In the genomic region with DNA sequence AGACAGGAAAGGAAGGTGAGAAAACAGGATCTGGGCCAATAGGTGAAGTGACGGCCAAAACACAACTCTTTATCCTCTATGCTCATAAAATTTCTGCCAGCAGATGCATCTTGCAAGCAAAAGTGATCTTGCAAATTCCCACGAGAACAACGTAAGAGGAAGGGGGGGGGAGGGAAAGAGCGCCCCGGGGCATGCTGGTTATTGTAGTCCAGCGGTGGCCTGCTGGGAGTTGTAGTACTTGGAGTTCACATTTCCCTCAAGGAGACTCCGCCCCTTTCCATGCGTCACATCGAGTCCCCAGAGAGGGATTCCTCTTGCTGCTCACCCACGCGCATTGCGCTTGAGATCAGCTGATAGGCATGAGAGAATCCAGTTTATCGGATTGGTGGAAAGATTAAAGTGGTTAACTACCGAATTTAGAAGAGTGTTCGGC, we compare ENCODE assay signal across 8 mouse cellular contexts. TPM values are rescaled to one million over a fixed set of nuclear protein-coding genes. Genes with fewer than 3 reads are reported as not detected.
A peak's percentile ranks its signal among the peaks of the same experiment; 100 is the strongest.
DNase-seq lines count a peak whose midpoint lies in the region; ATAC-seq lines count a peak whose summit lies in the region.

No protein-coding gene starts in this region.

- intact Hi-C loops in gastrocnemius, postnatal 14 days (cut with DNase I; ENCODE audit: low total_unique reads), result no loop called here
- intact Hi-C loops in left cerebral cortex, postnatal 10 days (cut with DNase I), result no loop called here

- DNase-seq in adrenal gland, adult (ENCODE audit: inconsistent age in 2 of 2, low spot score in 1 of 2), result peak; percentile 96 to 98
- peak; percentile 100 for DNase-seq in embryo, embryonic 10.5 days (ENCODE audit: low spot score)
- peak; percentile 95 for DNase-seq in gastrocnemius, postnatal 14 days
- DNase-seq in left cerebral cortex, postnatal 10 days (ENCODE audit: extremely low spot score in 1 of 2, low spot score in 2 of 2), result peak; percentile 97 to 98
- DNase-seq in right cerebral cortex, postnatal 25 days, result peak; percentile 94
- peak; percentile 89 to 94 for DNase-seq in urinary bladder, postnatal 4 days (ENCODE audit: low spot score in 2 of 2)

- ATAC-seq in inflammation-experienced regulatory T-cells, adult 6 months, result peak; percentile 84
- ATAC-seq in megakaryocyte-erythroid progenitor cell, adult 5-6 weeks (replicated peaks; ENCODE audit: low FRiP score, low TSS enrichment, poor library complexity, severe bottlenecking), result peak; percentile 83

RNA-seq across cellular contexts. Expression of a gene that starts 2.5 kb away (rescaled TPM):
- total RNA-seq in gastrocnemius, postnatal 14 days (2021), result 100 to 1,000 TPM; 158 to 180 TPM
- 100 to 1,000 TPM; 370 to 426 (median 380) TPM for polyA plus RNA-seq in inflammation-experienced regulatory T-cells, adult 6 months (2017; shearing (Covaris generic))
- total RNA-seq in left cerebral cortex, postnatal 10 days (2021), result 100 to 1,000 TPM; 245 to 255 TPM
- 194 and 207 TPM in 2 replicates for total RNA-seq in megakaryocyte-erythroid progenitor cell, adult 5-6 weeks (2014; fragmentation: Nextera tagmentation)
- total RNA-seq in megakaryocyte-erythroid progenitor cell, adult 5-6 weeks (2017), result 46.6 and 78.6 TPM in 2 replicates

RNA-seq across cellular contexts. Expression of a gene that starts 26.9 kb away (rescaled TPM):
- 10 to 100 TPM; 10.3 to 12.3 TPM for total RNA-seq in gastrocnemius, postnatal 14 days (2021)
- polyA plus RNA-seq in inflammation-experienced regulatory T-cells, adult 6 months (2017; shearing (Covaris generic)), result not detected
- 10 to 100 TPM; 47.2 to 47.5 TPM for total RNA-seq in left cerebral cortex, postnatal 10 days (2021)
- 16.1 TPM in 1 of 2 replicates, not detected in the other for total RNA-seq in megakaryocyte-erythroid progenitor cell, adult 5-6 weeks (2014; fragmentation: Nextera tagmentation)
- not detected in 2 replicates for total RNA-seq in megakaryocyte-erythroid progenitor cell, adult 5-6 weeks (2017)

RNA-seq across cellular contexts. Expression of a gene that starts 54.4 kb away (rescaled TPM):
- total RNA-seq in gastrocnemius, postnatal 14 days (2021), result 100 to 1,000 TPM in 1 of 2 experiments, 10 to 100 TPM in 1; 66.9 to 120 TPM
- 1 to 10 TPM in 2 of 3 experiments, under 1 TPM in 1; 0.65 to 3.2 (median 2.1) TPM for polyA plus RNA-seq in inflammation-experienced regulatory T-cells, adult 6 months (2017; shearing (Covaris generic))
- total RNA-seq in left cerebral cortex, postnatal 10 days (2021), result 10 to 100 TPM in 1 of 2 experiments, 1 to 10 TPM in 1; 7.8 to 10.0 TPM
- total RNA-seq in megakaryocyte-erythroid progenitor cell, adult 5-6 weeks (2014; fragmentation: Nextera tagmentation), result 0.83 and 1.4 TPM in 2 replicates
- 2.3 and 3.1 TPM in 2 replicates for total RNA-seq in megakaryocyte-erythroid progenitor cell, adult 5-6 weeks (2017)

RNA-seq across cellular contexts. Expression of a gene that starts 55.3 kb away (rescaled TPM):
- 10 to 100 TPM; 18.1 to 22.8 TPM for total RNA-seq in gastrocnemius, postnatal 14 days (2021)
- polyA plus RNA-seq in inflammation-experienced regulatory T-cells, adult 6 months (2017; shearing (Covaris generic)), result 10 to 100 TPM; 12.5 to 16.8 (median 12.8) TPM
- total RNA-seq in left cerebral cortex, postnatal 10 days (2021), result 10 to 100 TPM; 48.4 to 50.2 TPM
- 19.5 and 28.4 TPM in 2 replicates for total RNA-seq in megakaryocyte-erythroid progenitor cell, adult 5-6 weeks (2014; fragmentation: Nextera tagmentation)
- total RNA-seq in megakaryocyte-erythroid progenitor cell, adult 5-6 weeks (2017), result 10.2 and 16.8 TPM in 2 replicates

Comparison
In these comparisons a context has a peak if more than half of its experiments do, and no peak if none do; other contexts are left out.
1. Peak in every context shown above with its lines: DNase-seq and ATAC-seq.
2. RNA of a gene that starts 54.4 kb away (total RNA-seq): 66.9 to 120 TPM in gastrocnemius, postnatal 14 days; 7.8 to 10.0 TPM in left cerebral cortex, postnatal 10 days and 0.83 to 3.1 TPM in megakaryocyte-erythroid progenitor cell, adult 5-6 weeks; every median in the first group is over 4 times any median in the second.